Mouse (Mus musculus): ENCODE measurements at regions not wholly inside any gene's neighbourhood (a gene's known extent, or its start where the extent isn't known, plus 50 kb on each side); places are given as distances from the start of the nearest gene placed in this dataset.

DNA sequence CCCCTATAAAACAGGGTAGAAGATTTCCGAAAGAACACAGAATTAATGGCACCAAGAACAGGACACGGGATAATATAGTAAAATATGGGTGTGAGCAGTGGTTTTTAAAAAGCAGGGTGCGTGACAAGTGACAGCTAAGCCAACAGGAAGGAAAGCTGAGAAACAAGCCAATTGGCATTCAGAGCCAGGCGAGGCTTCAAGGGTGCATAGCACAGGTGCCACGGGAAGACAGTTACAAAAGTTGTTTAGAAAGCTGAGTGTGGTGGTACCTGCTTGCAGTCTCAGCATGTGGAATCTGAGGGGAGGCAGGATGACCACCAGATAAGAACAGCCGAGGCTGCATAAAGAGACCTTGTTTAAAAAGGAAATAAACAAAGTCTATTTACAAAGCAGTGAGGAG lies 270.7 kb downstream of the Gm19410 start:
- DNase-seq (ENCODE audit: low spot score), result no peak
- no peak overlapping the region for H3K4me3 ChIP-seq
- H3K27me3 ChIP-seq (ENCODE audit: insufficient read depth, poor library complexity, severe bottlenecking), result no peaks in the 10 kb centered on the region
- no peak overlapping the region for H3K27ac ChIP-seq
- 80% methylated on average over 6 of the region's 6 CpGs for WGBS
- no peaks in the 10 kb centered on the region for H3K36me3 ChIP-seq
- H3K4me1 ChIP-seq (replicated peaks), result 0 out of 2 replicates have a peak, but pooled peaks cover 2% of the 10 kb centered on the region
- H3K9me3 ChIP-seq, result 0 out of 2 replicates have a peak, but pooled peaks cover 5% of the 10 kb centered on the region

DNA sequence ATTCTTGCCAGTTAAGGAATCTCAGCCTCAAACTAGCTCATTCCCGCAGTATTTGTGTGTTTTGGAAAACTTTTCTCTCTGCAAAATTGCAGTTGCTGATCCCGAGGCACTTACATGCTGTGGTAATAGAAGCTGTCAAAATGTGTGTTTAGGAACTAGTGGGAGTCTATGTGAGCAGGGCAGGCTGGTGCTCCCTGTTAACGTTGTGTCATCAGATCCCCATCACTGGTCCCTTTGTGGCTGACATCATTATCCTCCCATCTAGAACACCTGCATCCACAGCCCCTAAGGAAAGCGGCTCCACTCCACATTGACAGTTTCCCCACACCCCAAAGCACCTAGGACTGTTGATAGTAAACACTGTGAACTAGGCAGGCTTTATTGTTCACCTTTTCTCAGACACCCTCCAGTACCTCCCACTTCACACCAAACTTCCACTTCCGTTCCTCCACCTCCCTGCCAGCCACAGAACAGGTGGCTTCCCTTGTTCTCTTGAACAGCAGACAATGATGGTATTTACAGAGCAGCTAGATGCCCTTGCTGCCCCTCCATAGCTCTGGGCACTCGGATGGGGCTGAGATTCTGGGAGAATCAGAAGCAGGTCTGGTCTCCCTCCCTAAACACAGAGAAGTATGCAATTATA lies 275.8 kb downstream of the Gm19410 start:
- Histone ChIP-seq H3K27ac (no peak overlapping the region), H3K9me3 (0 out of 2 replicates have a peak, but pooled peaks cover 5% of the 10 kb centered on the region), H3K4me3 (no peak overlapping the region), H3K27me3 (ENCODE audit: insufficient read depth, poor library complexity, severe bottlenecking) (no peaks in the 10 kb centered on the region), H3K4me1 (replicated peaks) (no peaks in the 10 kb centered on the region), H3K36me3 (no peaks in the 10 kb centered on the region)
- WGBS, result 84% methylated on average over 6 of the region's 6 CpGs
- no peak for DNase-seq (ENCODE audit: low spot score)

- H3K4me1 ChIP-seq (replicated peaks), result no peaks in the 10 kb centered on the region
- 87% methylated on average over 4 of the region's 4 CpGs for WGBS
- 0 out of 2 replicates have a peak, but pooled peaks cover 5% of the 10 kb centered on the region for H3K9me3 ChIP-seq
- no peak for DNase-seq (ENCODE audit: low spot score)
- H3K4me3 ChIP-seq, result no peak overlapping the region
- no peak overlapping the region for H3K27ac ChIP-seq
- no peaks in the 10 kb centered on the region for H3K27me3 ChIP-seq (ENCODE audit: insufficient read depth, poor library complexity, severe bottlenecking)
- no peaks in the 10 kb centered on the region for H3K36me3 ChIP-seq
Observed at GRCm38 (mm10) chr8:36042594-36042993, 277.0 kb downstream of the Gm19410 start.

All from hindbrain, embryonic 10.5 days (tissue).